Mouse (Mus musculus) kidney, postnatal 0 days (tissue): Measurements from ENCODE around the gene Zfp654. TPM values are rescaled to one million over a fixed set of nuclear protein-coding genes. Genes with fewer than 3 reads are reported as not detected.

Experiments
- ATAC-seq: fragments of 200-750 bp; cut with Nextera tagmentation; replicated peaks from 2 replicates; pipeline ENCODE4 v1.8.0; 2017; ENCODE audit warnings: low read depth, moderate number of reproducible peaks, moderate TSS enrichment, moderate library complexity; ENCODE audit not compliant: low FRiP score
- DNase-seq: peaks from one replicate; pipeline ENCODE4 v3.0.0-alpha.2; 2016; ENCODE audit warnings: low spot score
- H3K27ac ChIP-seq: fragments of 300-500 bp; sonication (generic); 2 replicates; pipeline ENCODE4 v1.5.1; 2014; ENCODE audit warnings: mild to moderate bottlenecking
- H3K27me3 ChIP-seq: fragments of 300-500 bp; sonication (generic); 2 replicates; pipeline ENCODE4 v1.6.1; 2014; ENCODE audit warnings: low read length, mixed read lengths; ENCODE audit not compliant: insufficient read depth
- H3K36me3 ChIP-seq: fragments of 300-500 bp; sonication (generic); 2 replicates; pipeline ENCODE4 v1.6.1; 2014; ENCODE audit warnings: low read length, mixed read lengths; ENCODE audit not compliant: insufficient read depth
- H3K4me1 ChIP-seq: fragments of 300-500 bp; sonication (generic); replicated peaks from 2 replicates; pipeline ENCODE4 v1.6.1; 2014; ENCODE audit warnings: antibody characterized with exemption, low read length, mixed read lengths; ENCODE audit not compliant: insufficient read depth
- H3K4me2 ChIP-seq: fragments of 300-500 bp; sonication (generic); 2 replicates; pipeline ENCODE4 v1.6.1; 2014; ENCODE audit warnings: mild to moderate bottlenecking, low read length, moderate library complexity, mixed read lengths
- H3K4me3 ChIP-seq: fragments of 300-500 bp; sonication (generic); replicated peaks from 2 replicates; pipeline ENCODE4 v1.5.1; 2014; ENCODE audit warnings: low read depth, low read length
- H3K9ac ChIP-seq: fragments of 300-500 bp; sonication (generic); 2 replicates; pipeline ENCODE4 v1.6.1; 2014; ENCODE audit warnings: low read depth, low read length
- H3K9me3 ChIP-seq: fragments of 300-500 bp; sonication (generic); replicated peaks from 2 replicates; pipeline ENCODE4 v1.6.1; 2016; ENCODE audit warnings: low read length, inconsistent platforms, mixed read lengths
- CTCF ChIP-seq: IDR thresholded peaks from 2 replicates; pipeline ENCODE4 v1.5.1; 2016; ENCODE audit warnings: antibody characterized with exemption, low read depth, mild to moderate bottlenecking, moderate library complexity
- WGBS: fragments of 180-500 bp; shearing (Covaris S2); extraction: QIAGEN DNeasy Blood & Tissue Kit; methylation state at CpG from one replicate; pipeline ENCODE4 v1.1.7; 2014; 5-methylcytosine and 5-hydroxymethylcytosine counted together
- polyA plus RNA-seq: library from polyadenylated mRNA; unstranded; fragments of >200 nt; fragmentation: Nextera tagmentation; extraction: Ambion mirVana; gene quantifications from 2 replicates; pipeline ENCODE4 v1.2.1, GENCODE M21; 2015

The Zfp654 gene
- polyA plus RNA-seq, 1 experiment from 2014 or later: 5.1 TPM

GRCm38 (mm10) chr16:64830291-64830690 is 21.2 kb downstream of the Zfp654 start:
- Histone ChIP-seq H3K4me1 (no peaks in the 10 kb centered on the region), H3K4me3 (no peak overlapping the region), H3K9me3 (no peaks in the 10 kb centered on the region), H3K4me2 (no peak overlapping the region), H3K9ac (no peak overlapping the region), H3K36me3 (no peaks in the 10 kb centered on the region), H3K27ac (no peak overlapping the region), H3K27me3 (no peaks in the 10 kb centered on the region)
- ATAC-seq (no peak), DNase-seq (no peak)
- TF ChIP-seq CTCF: no peak
- WGBS: 91% methylated on average over 15 of the region's 15 CpGs

GRCm38 (mm10) chr16:64824474-64824873 is 27.0 kb downstream of the Zfp654 start:
- DNase-seq (no peak), ATAC-seq (no peak)
- Histone ChIP-seq H3K4me2 (no peak overlapping the region), H3K27ac (no peak overlapping the region), H3K9ac (no peak overlapping the region), H3K4me3 (no peak overlapping the region), H3K36me3 (no peaks in the 10 kb centered on the region), H3K4me1 (no peaks in the 10 kb centered on the region), H3K27me3 (no peaks in the 10 kb centered on the region), H3K9me3 (no peaks in the 10 kb centered on the region)
- no peak for TF ChIP-seq CTCF
- WGBS: 96% methylated on average over 1 of the region's 1 CpGs

GRCm38 (mm10) chr16:64823890-64824289 is 27.6 kb downstream of the Zfp654 start:
- no peaks in the 10 kb centered on the region for H3K27me3 ChIP-seq
- 89% methylated on average over 1 of the region's 1 CpGs for WGBS
- no peak for ATAC-seq
- no peak overlapping the region for H3K4me2 ChIP-seq
- H3K4me1 ChIP-seq: no peaks in the 10 kb centered on the region
- no peak overlapping the region for H3K4me3 ChIP-seq
- H3K9me3 ChIP-seq: no peaks in the 10 kb centered on the region
- no peak for DNase-seq
- no peak overlapping the region for H3K9ac ChIP-seq
- TF ChIP-seq CTCF: no peak
- H3K36me3 ChIP-seq: no peaks in the 10 kb centered on the region
- no peak overlapping the region for H3K27ac ChIP-seq

GRCm38 (mm10) chr16:64817094-64817765 is 34.2 kb downstream of the Zfp654 start:
- no peak for TF ChIP-seq CTCF
- no peak overlapping the region for H3K27ac ChIP-seq
- no peak overlapping the region for H3K4me3 ChIP-seq
- H3K9me3 ChIP-seq: no peaks in the 10 kb centered on the region
- no peaks in the 10 kb centered on the region for H3K27me3 ChIP-seq
- no peak overlapping the region for H3K9ac ChIP-seq
- ATAC-seq (no peak), DNase-seq (no peak)
- H3K4me1 ChIP-seq: no peaks in the 10 kb centered on the region
- no peak overlapping the region for H3K4me2 ChIP-seq
- H3K36me3 ChIP-seq: peaks cover 4% of the 10 kb centered on the region
- WGBS: 98% methylated on average over 3 of the region's 3 CpGs

- TF ChIP-seq CTCF: no peak
- ATAC-seq (no peak), DNase-seq (peak; percentile 9)
- Histone ChIP-seq H3K27ac (no peak overlapping the region), H3K9me3 (no peaks in the 10 kb centered on the region), H3K4me1 (no peaks in the 10 kb centered on the region), H3K9ac (no peak overlapping the region), H3K4me2 (no peak overlapping the region), H3K4me3 (no peak overlapping the region), H3K27me3 (no peaks in the 10 kb centered on the region), H3K36me3 (0 out of 2 replicates have a peak, but pooled peaks cover 6% of the 10 kb centered on the region)
- WGBS: 43% methylated on average over 3 of the region's 3 CpGs
Observed at GRCm38 (mm10) chr16:64803041-64803440, 48.4 kb downstream of the Zfp654 start.

GRCm38 (mm10) chr16:64801638-64802037 is 49.8 kb downstream of the Zfp654 start:
- 0 out of 2 replicates have a peak, but pooled peaks cover 6% of the 10 kb centered on the region for H3K36me3 ChIP-seq

GRCm38 (mm10) chr16:64800393-64800792 is 51.1 kb downstream of the Zfp654 start:
- 88% methylated on average over 5 of the region's 5 CpGs for WGBS
- Histone ChIP-seq H3K27ac (no peak overlapping the region), H3K27me3 (no peaks in the 10 kb centered on the region), H3K9me3 (no peaks in the 10 kb centered on the region), H3K4me1 (no peaks in the 10 kb centered on the region), H3K4me2 (no peak overlapping the region), H3K36me3 (0 out of 2 replicates have a peak, but pooled peaks cover 3% of the 10 kb centered on the region), H3K4me3 (no peak overlapping the region), H3K9ac (no peak overlapping the region)
- ATAC-seq (no peak), DNase-seq (no peak)
- TF ChIP-seq CTCF: no peak

More at GRCm38 (mm10) chr16:64801638-64802037, 49.8 kb downstream of the Zfp654 start:
- DNase-seq (no peak), ATAC-seq (no peak)
- Histone ChIP-seq H3K4me3 (no peak overlapping the region), H3K9me3 (no peaks in the 10 kb centered on the region), H3K4me1 (no peaks in the 10 kb centered on the region), H3K4me2 (no peak overlapping the region), H3K9ac (no peak overlapping the region), H3K27ac (no peak overlapping the region), H3K27me3 (no peaks in the 10 kb centered on the region)
- no peak for TF ChIP-seq CTCF
